Mouse (Mus musculus) stomach, postnatal 0 days (tissue): ENCODE data around the gene Pbx2. TPM values are rescaled to one million over a fixed set of nuclear protein-coding genes. Genes with fewer than 3 reads are reported as not detected.

Experiments used
- ATAC-seq: fragments of 200-750 bp; cut with Nextera tagmentation; 2 replicates; pipeline ENCODE4 v1.8.0; 2017; ENCODE audit not compliant: low FRiP score, low TSS enrichment
- DNase-seq: peaks from one replicate; pipeline ENCODE4 v3.0.0-alpha.2; 2016; ENCODE audit warnings: low spot score
- H3K27ac ChIP-seq: fragments of 300-500 bp; sonication (generic); replicated peaks from 2 replicates; pipeline ENCODE4 v1.5.1; 2014; ENCODE audit warnings: mild to moderate bottlenecking, control low read depth
- H3K27me3 ChIP-seq: fragments of 300-500 bp; sonication (generic); 2 replicates; pipeline ENCODE4 v1.6.1; 2014; ENCODE audit warnings: low read length; ENCODE audit not compliant: control insufficient read depth, insufficient read depth
- H3K36me3 ChIP-seq: fragments of 300-500 bp; sonication (generic); 2 replicates; pipeline ENCODE4 v1.6.1; 2014; ENCODE audit warnings: low read length, mixed read lengths; ENCODE audit not compliant: control insufficient read depth, insufficient read depth
- H3K4me1 ChIP-seq: fragments of 300-500 bp; sonication (generic); replicated peaks from 2 replicates; pipeline ENCODE4 v1.6.1; 2014; ENCODE audit warnings: antibody characterized with exemption; ENCODE audit not compliant: control insufficient read depth, insufficient read depth
- H3K4me2 ChIP-seq: fragments of 300-500 bp; sonication (generic); replicated peaks from 2 replicates; pipeline ENCODE4 v1.6.1; 2014; ENCODE audit warnings: low read depth, mild to moderate bottlenecking, control low read depth, moderate library complexity
- H3K4me3 ChIP-seq: fragments of 300-500 bp; sonication (generic); 2 replicates; pipeline ENCODE4 v1.5.1; 2014; ENCODE audit warnings: low read depth, low read length, control low read depth
- H3K9ac ChIP-seq: fragments of 300-500 bp; sonication (generic); 2 replicates; pipeline ENCODE4 v1.6.1; 2014; ENCODE audit warnings: mild to moderate bottlenecking, low read length, control low read depth, mixed read lengths
- H3K9me3 ChIP-seq: fragments of 300-500 bp; sonication (generic); 2 replicates; pipeline ENCODE4 v1.6.1; 2016; ENCODE audit warnings: low read length; ENCODE audit not compliant: control insufficient read depth
- CTCF ChIP-seq: IDR thresholded peaks from 2 replicates; pipeline ENCODE4 v1.5.1; 2016; ENCODE audit warnings: antibody characterized with exemption, low read depth, mild to moderate bottlenecking, moderate library complexity
- EP300 ChIP-seq: optimal IDR thresholded peaks from 2 replicates; pipeline ENCODE3; 2016; ENCODE audit warnings: antibody characterized with exemption
- WGBS: fragments of 180-500 bp; shearing (Covaris S2); extraction: QIAGEN DNeasy Blood & Tissue Kit; methylation state at CpG from one replicate; pipeline ENCODE4 v1.1.7; 2014; 5-methylcytosine and 5-hydroxymethylcytosine counted together
- polyA plus RNA-seq: library from polyadenylated mRNA; unstranded; fragments of >200 nt; fragmentation: Nextera tagmentation; extraction: Ambion mirVana; gene quantifications from 2 replicates; pipeline ENCODE4 v1.2.1, GENCODE M21; 2015

The Pbx2 gene
- polyA plus RNA-seq, 1 experiment from 2014 or later = 4.3 TPM

GRCm38 (mm10) chr17:34568421-34568820 lies 22.6 kb upstream of the Pbx2 start:
- no peak overlapping the region for H3K4me2 ChIP-seq
- no peak overlapping the region for H3K4me3 ChIP-seq
- H3K4me1 ChIP-seq = peaks cover 3% of the 10 kb centered on the region; the same call in 1 of the 2 replicates
- no peak overlapping the region for H3K27ac ChIP-seq
- no peaks in the 10 kb centered on the region for H3K27me3 ChIP-seq
- no peaks in the 10 kb centered on the region for H3K9me3 ChIP-seq
- H3K9ac ChIP-seq = no peak overlapping the region
- H3K36me3 ChIP-seq = no peaks in the 10 kb centered on the region
- DNase-seq = no peak
- ATAC-seq = no peak
- WGBS = 81% methylated on average over 13 of the region's 13 CpGs
- TF ChIP-seq CTCF (no peak), EP300 (no peak)

- H3K9me3 ChIP-seq = no peaks in the 10 kb centered on the region
- ATAC-seq (no peak), DNase-seq (no peak)
- H3K36me3 ChIP-seq = no peaks in the 10 kb centered on the region
- no peak overlapping the region for H3K27ac ChIP-seq
- TF ChIP-seq CTCF (no peak), EP300 (no peak)
- WGBS = 60% methylated on average over 4 of the region's 4 CpGs
- H3K4me3 ChIP-seq = no peak overlapping the region
- no peak overlapping the region for H3K9ac ChIP-seq
- H3K27me3 ChIP-seq = no peaks in the 10 kb centered on the region
- no peaks in the 10 kb centered on the region for H3K4me1 ChIP-seq
- no peak overlapping the region for H3K4me2 ChIP-seq
Measured at GRCm38 (mm10) chr17:34569919-34570318, 21.1 kb upstream of the Pbx2 start.

GRCm38 (mm10) chr17:34571875-34572274 lies 19.2 kb upstream of the Pbx2 start:
- peak; percentile 71 for TF ChIP-seq CTCF
- TF ChIP-seq EP300 = no peak
- H3K36me3 ChIP-seq = no peaks in the 10 kb centered on the region
- H3K27me3 ChIP-seq = no peaks in the 10 kb centered on the region
- no peaks in the 10 kb centered on the region for H3K4me1 ChIP-seq
- H3K4me2 ChIP-seq = no peak overlapping the region
- 14% methylated on average over 5 of the region's 5 CpGs for WGBS
- H3K9me3 ChIP-seq = no peaks in the 10 kb centered on the region
- DNase-seq (no peak), ATAC-seq (no peak)
- H3K4me3 ChIP-seq = no peak overlapping the region
- H3K27ac ChIP-seq = no peak overlapping the region
- no peak overlapping the region for H3K9ac ChIP-seq

GRCm38 (mm10) chr17:34572361-34572760 lies 18.7 kb upstream of the Pbx2 start:
- Histone ChIP-seq H3K9me3 (no peaks in the 10 kb centered on the region), H3K4me3 (no peak overlapping the region), H3K27me3 (no peaks in the 10 kb centered on the region), H3K4me2 (no peak overlapping the region), H3K27ac (no peak overlapping the region), H3K9ac (no peak overlapping the region), H3K36me3 (no peaks in the 10 kb centered on the region), H3K4me1 (no peaks in the 10 kb centered on the region)
- WGBS = 22% methylated on average over 15 of the region's 15 CpGs
- DNase-seq (no peak), ATAC-seq (no peak)
- TF ChIP-seq CTCF = peak; percentile 33
- no peak for TF ChIP-seq EP300

- Histone ChIP-seq H3K4me3 (no peak overlapping the region), H3K27ac (0 out of 2 replicates have a peak overlapping the region, but pooled peaks have one; percentile 13), H3K36me3 (no peaks in the 10 kb centered on the region), H3K27me3 (no peaks in the 10 kb centered on the region), H3K4me2 (no peak overlapping the region), H3K4me1 (no peaks in the 10 kb centered on the region), H3K9me3 (no peaks in the 10 kb centered on the region), H3K9ac (no peak overlapping the region)
- TF ChIP-seq EP300 = no peak
- TF ChIP-seq CTCF = no peak
- peak; percentile 55 for DNase-seq
- WGBS = 45% methylated on average over 5 of the region's 5 CpGs
- ATAC-seq = peak; percentile 24; the same call in 1 of the 2 replicates
Measured at GRCm38 (mm10) chr17:34576577-34576976, 14.5 kb upstream of the Pbx2 start.

GRCm38 (mm10) chr17:34578070-34578469 lies 13.0 kb upstream of the Pbx2 start:
- Histone ChIP-seq H3K4me2 (no peak overlapping the region), H3K27ac (no peak overlapping the region), H3K4me1 (no peaks in the 10 kb centered on the region), H3K36me3 (no peaks in the 10 kb centered on the region), H3K9ac (no peak overlapping the region), H3K27me3 (no peaks in the 10 kb centered on the region), H3K9me3 (no peaks in the 10 kb centered on the region), H3K4me3 (no peak overlapping the region)
- no peak for TF ChIP-seq CTCF
- no peak for TF ChIP-seq EP300
- ATAC-seq (no peak), DNase-seq (no peak)
- 92% methylated on average over 3 of the region's 3 CpGs for WGBS
